Mouse (Mus musculus) limb, embryonic 14.5 days (tissue): ENCODE data around the gene Rplp1. TPM values are rescaled to one million over a fixed set of nuclear protein-coding genes. Genes with fewer than 3 reads are reported as not detected.

Source experiments
- ATAC-seq: fragments of 200-750 bp; cut with Nextera tagmentation; 2 replicates; pipeline ENCODE4 v1.8.0; 2017; ENCODE audit warnings: low read depth, moderate number of reproducible peaks, moderate TSS enrichment; ENCODE audit not compliant: low FRiP score
- DNase-seq: peaks from one replicate; pipeline ENCODE4 v3.0.0-alpha.2; 2015; ENCODE audit warnings: low spot score
- H3K27ac ChIP-seq: fragments of 300-500 bp; sonication (generic); replicated peaks from 2 replicates; pipeline ENCODE4 v1.5.1; 2014; ENCODE audit warnings: low read depth, mild to moderate bottlenecking, low read length, moderate library complexity, mixed read lengths
- H3K27me3 ChIP-seq: fragments of 300-500 bp; sonication (generic); 2 replicates; pipeline ENCODE4 v1.6.1; 2014; ENCODE audit warnings: low read length, mixed read lengths; ENCODE audit not compliant: control insufficient read depth, insufficient read depth
- H3K36me3 ChIP-seq: fragments of 300-500 bp; sonication (generic); 2 replicates; pipeline ENCODE4 v1.6.1; 2014; ENCODE audit warnings: mild to moderate bottlenecking, low read length, moderate library complexity, mixed read lengths; ENCODE audit not compliant: control insufficient read depth, insufficient read depth
- H3K4me1 ChIP-seq: fragments of 300-500 bp; sonication (generic); 2 replicates; pipeline ENCODE4 v1.6.1; 2014; ENCODE audit warnings: antibody characterized with exemption, low read length, mixed read lengths; ENCODE audit not compliant: control insufficient read depth, insufficient read depth
- H3K4me2 ChIP-seq: fragments of 300-500 bp; sonication (generic); replicated peaks from 2 replicates; pipeline ENCODE4 v1.6.1; 2014; ENCODE audit warnings: low read depth, mild to moderate bottlenecking, low read length, moderate library complexity; ENCODE audit not compliant: severe bottlenecking
- H3K4me3 ChIP-seq: fragments of 300-500 bp; sonication (generic); replicated peaks from 2 replicates; pipeline ENCODE4 v1.5.1; 2014; ENCODE audit warnings: low read length
- H3K9ac ChIP-seq: fragments of 300-500 bp; sonication (generic); 2 replicates; pipeline ENCODE4 v1.6.1; 2014; ENCODE audit warnings: mild to moderate bottlenecking, low read depth, low read length, moderate library complexity; ENCODE audit not compliant: severe bottlenecking
- H3K9me3 ChIP-seq: fragments of 300-500 bp; sonication (generic); 2 replicates; pipeline ENCODE4 v1.6.1; 2016; ENCODE audit warnings: low read length; ENCODE audit not compliant: control insufficient read depth
- POLR2A ChIP-seq: fragments of 200-500 bp; IDR thresholded peaks from 2 replicates; pipeline ENCODE4 v1.8.0; 2012; ENCODE audit warnings: inconsistent platforms, mild to moderate bottlenecking, moderate library complexity, borderline replicate concordance; ENCODE audit not compliant: insufficient read depth, insufficient read length; ENCODE audit errors: extremely low read depth
- WGBS: fragments of 180-500 bp; shearing (Covaris S2); extraction: QIAGEN DNeasy Blood & Tissue Kit; methylation state at CpG from one replicate; pipeline ENCODE4 v1.1.7; 2014; 5-methylcytosine and 5-hydroxymethylcytosine counted together
- polyA plus RNA-seq, 2 experiments: library from polyadenylated mRNA; depleted of rRNA in 1 of 2; stranded (reverse) in 1 of 2; unstranded in 1 of 2; fragments of >200 nt; fragmentation: Nextera tagmentation in 1 of 2; extraction: Ambion mirVana in 1 of 2; gene quantifications; 2 replicates each; pipeline versions ENCODE4 v1.2.1 to v1.2.3; 2012 to 2014

Rplp1 gene
- polyA plus RNA-seq, 2 experiments = 2,018 to 9,963 TPM

DNA sequence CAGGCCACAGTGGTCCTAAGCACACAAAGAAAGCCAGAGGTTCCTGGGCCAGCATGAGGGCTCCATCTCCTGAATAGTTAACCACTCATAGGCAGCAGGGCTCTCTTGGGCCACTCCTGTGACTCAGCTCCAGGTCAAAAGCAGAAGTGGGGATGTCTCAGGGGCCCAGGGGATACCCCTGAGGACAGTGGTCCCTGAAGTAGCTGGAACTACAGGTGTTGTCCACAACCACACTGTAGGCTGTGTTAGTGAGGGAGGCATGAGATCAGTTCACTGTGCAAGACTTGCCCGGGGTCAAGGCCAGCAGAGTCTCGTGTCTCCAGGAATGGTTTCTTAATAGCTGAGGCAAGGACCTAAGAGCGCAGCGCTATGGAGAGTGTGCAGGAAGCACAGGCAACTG is 12.8 kb downstream of the Rplp1 start:
- Histone ChIP-seq H3K4me1 (peaks cover 6% of the 10 kb centered on the region; the same call in 1 of the 2 replicates), H3K36me3 (no peaks in the 10 kb centered on the region), H3K9ac (no peak overlapping the region), H3K27me3 (no peaks in the 10 kb centered on the region), H3K9me3 (no peaks in the 10 kb centered on the region), H3K4me2 (no peak overlapping the region), H3K27ac (no peak overlapping the region), H3K4me3 (no peak overlapping the region)
- no peak for ATAC-seq
- WGBS = 74% methylated on average over 4 of the region's 4 CpGs
- DNase-seq = no peak
- no peak for TF ChIP-seq POLR2A

- Histone ChIP-seq H3K27ac (no peak overlapping the region), H3K9ac (no peak overlapping the region), H3K9me3 (no peaks in the 10 kb centered on the region), H3K4me1 (peaks cover 14% of the 10 kb centered on the region), H3K4me3 (no peak overlapping the region; the same call in 1 of the 2 replicates), H3K27me3 (no peaks in the 10 kb centered on the region), H3K36me3 (no peaks in the 10 kb centered on the region), H3K4me2 (peak overlapping the region; percentile 42)
- ATAC-seq (no peak), DNase-seq (peak; percentile 86)
- TF ChIP-seq POLR2A = no peak
- 3% methylated on average over 16 of the region's 16 CpGs for WGBS
These were observed 14.5 kb downstream of the Rplp1 start for GRCm38 (mm10) chr9:61899804-61900203.

DNA sequence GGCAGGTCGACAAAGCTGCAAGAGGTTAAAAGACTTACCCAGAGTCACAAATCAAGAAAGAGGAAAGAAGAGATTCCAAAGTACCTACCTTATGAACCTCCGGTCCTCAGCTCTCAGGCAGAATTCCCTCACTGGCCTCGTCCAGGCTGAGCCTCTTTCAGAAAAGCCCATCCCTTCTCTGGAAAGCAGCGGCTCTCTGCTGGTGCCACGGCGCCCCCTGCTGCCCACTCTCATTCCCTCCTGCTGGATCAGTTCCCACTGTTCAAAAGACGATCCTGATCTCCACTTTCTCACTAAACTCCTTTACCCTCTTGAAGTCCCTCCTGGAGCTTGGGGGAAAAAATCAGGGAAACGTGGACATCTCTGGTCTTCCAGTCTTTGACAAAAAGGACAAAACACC is 15.9 kb downstream of the Rplp1 start:
- Histone ChIP-seq H3K4me3 (no peak overlapping the region), H3K4me2 (no peak overlapping the region), H3K4me1 (peaks cover 17% of the 10 kb centered on the region), H3K27ac (no peak overlapping the region), H3K9ac (no peak overlapping the region), H3K36me3 (no peaks in the 10 kb centered on the region), H3K9me3 (no peaks in the 10 kb centered on the region), H3K27me3 (no peaks in the 10 kb centered on the region)
- no peak for TF ChIP-seq POLR2A
- 3% methylated on average over 8 of the region's 8 CpGs for WGBS
- DNase-seq (peak; percentile 85), ATAC-seq (peak; percentile 58; the same call in 1 of the 2 replicates)

DNA sequence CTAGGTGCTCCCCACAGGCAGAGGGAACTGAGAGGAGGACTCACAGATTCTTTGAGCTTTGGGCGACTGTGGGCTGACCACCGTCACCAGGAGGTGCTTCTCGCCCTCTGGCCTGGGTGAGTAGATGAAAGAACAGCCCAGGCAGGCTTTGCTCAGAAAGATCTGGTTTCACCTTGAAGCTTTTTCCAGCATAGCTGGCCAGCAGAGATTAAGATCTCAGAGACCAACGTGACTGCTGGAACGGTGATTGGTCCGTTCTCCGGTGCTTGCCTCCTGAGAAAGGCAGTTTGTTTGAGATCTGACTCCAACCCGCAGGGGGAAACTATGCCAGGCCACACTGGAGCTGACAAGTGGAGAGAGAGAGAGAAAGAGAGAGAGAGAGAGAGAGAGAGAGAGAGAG is 19.3 kb downstream of the Rplp1 start:
- WGBS = 35% methylated on average over 8 of the region's 8 CpGs
- no peak overlapping the region for H3K9ac ChIP-seq
- H3K4me3 ChIP-seq = no peak overlapping the region
- no peak overlapping the region for H3K27ac ChIP-seq
- ATAC-seq (peak; percentile 42; the same call in 1 of the 2 replicates), DNase-seq (no peak)
- no peaks in the 10 kb centered on the region for H3K36me3 ChIP-seq
- no peaks in the 10 kb centered on the region for H3K27me3 ChIP-seq
- no peak overlapping the region for H3K4me2 ChIP-seq
- H3K4me1 ChIP-seq = peaks cover 15% of the 10 kb centered on the region
- TF ChIP-seq POLR2A = no peak
- H3K9me3 ChIP-seq = no peaks in the 10 kb centered on the region

GRCm38 (mm10) chr9:61889855-61890254 is 24.5 kb downstream of the Rplp1 start:
- H3K27me3 ChIP-seq = no peaks in the 10 kb centered on the region

More at GRCm38 (mm10) chr9:61889855-61890254, 24.5 kb downstream of the Rplp1 start:
- H3K4me1 ChIP-seq = peaks cover 3% of the 10 kb centered on the region; the same call in 1 of the 2 replicates
- no peaks in the 10 kb centered on the region for H3K36me3 ChIP-seq
- H3K27ac ChIP-seq = no peak overlapping the region
- TF ChIP-seq POLR2A = no peak
- H3K9me3 ChIP-seq = no peaks in the 10 kb centered on the region
- ATAC-seq (no peak), DNase-seq (no peak)
- H3K9ac ChIP-seq = no peak overlapping the region
- H3K4me2 ChIP-seq = no peak overlapping the region
- no peak overlapping the region for H3K4me3 ChIP-seq
- WGBS = 63% methylated on average over 8 of the region's 8 CpGs
